Comparison of ENCODE assay signal across 7 mouse cellular contexts in the genomic region with DNA sequence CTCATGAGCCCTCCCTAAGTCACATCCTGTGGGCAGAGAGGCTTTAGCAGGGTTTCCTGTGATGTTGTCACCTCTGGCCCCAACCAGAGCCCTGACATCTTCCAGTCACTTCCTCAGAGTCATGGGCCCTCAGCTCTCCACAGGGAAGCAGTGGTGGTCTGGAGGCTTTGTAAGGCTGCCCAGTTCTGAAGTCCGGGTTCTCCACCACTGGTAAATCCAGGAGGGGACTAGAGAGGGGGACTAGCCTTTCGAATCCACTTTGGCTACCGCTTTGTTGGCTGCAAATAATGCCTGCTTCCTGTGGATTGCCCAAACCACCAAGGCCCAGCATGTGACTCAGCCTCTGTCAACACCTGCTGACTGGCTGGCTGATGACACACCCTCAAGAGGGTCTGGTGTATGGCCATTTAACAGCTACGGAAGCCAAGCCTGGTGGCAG. TPM values are rescaled to one million over a fixed set of nuclear protein-coding genes. Genes with fewer than 3 reads are reported as not detected.
DNase-seq lines count a peak whose midpoint lies in the region; ATAC-seq and TF ChIP-seq lines count a peak whose summit lies in the region.

No protein-coding gene starts in this region.

- H3K36me3 ChIP-seq in thymus, adult 2 months (ENCODE audit: control insufficient read depth, insufficient read depth, low read length) = peaks cover 4% of the 10 kb centered on the region
- H3K36me3 ChIP-seq in embryonic facial prominence, embryonic 14.5 days (ENCODE audit: control insufficient read depth, insufficient read depth, low read length) = peaks cover 7% of the 10 kb centered on the region

- H3K4me3 ChIP-seq in thymus, adult 2 months (ENCODE audit: control insufficient read depth, insufficient read depth, low read length) = no peak overlapping the region
- H3K4me3 ChIP-seq in embryonic facial prominence, embryonic 14.5 days (ENCODE audit: low read depth, low read length) = no peak overlapping the region

- no peak for TF ChIP-seq POLR2A in thymus, adult 2 months (IDR thresholded peaks at IDR 0.05; ENCODE audit: control insufficient read depth, extremely low read depth, insufficient read depth, low read length, poor library complexity)

- no peaks in the 10 kb centered on the region for H3K9me3 ChIP-seq in embryonic facial prominence, embryonic 14.5 days (ENCODE audit: control insufficient read depth, low read length)

- TF ChIP-seq CTCF in thymus, adult 2 months (IDR thresholded peaks at IDR 0.05; ENCODE audit: borderline replicate concordance, control insufficient read depth, extremely low read depth, insufficient read depth, low read length, poor library complexity) = 0 out of 2 replicates have a peak, but pooled peaks have one; percentile 13

- ATAC-seq in embryonic facial prominence, embryonic 14.5 days (ENCODE audit: low read depth) = no peak
- peak; percentile 60 for ATAC-seq in monocyte, adult 5-6 weeks (replicated peaks; ENCODE audit: insufficient number of reproducible peaks, low FRiP score, low TSS enrichment, poor library complexity, severe bottlenecking)

- H3K4me2 ChIP-seq in embryonic facial prominence, embryonic 14.5 days (ENCODE audit: low read depth, low read length) = no peak overlapping the region

- peak; percentile 32 for DNase-seq in thymus, adult 2 months
- no peak for DNase-seq in thymus, adult 18-20 months
- peak; percentile 36 for DNase-seq in embryonic facial prominence, embryonic 14.5 days (ENCODE audit: low spot score)
- DNase-seq in kidney, postnatal 36 days = peak; percentile 39 to 54
- no peak for DNase-seq in embryo, embryonic 10.5 days (ENCODE audit: low spot score)
- no peak for DNase-seq in cerebellum, postnatal 14 days

- peaks cover 40% of the 10 kb centered on the region for H3K4me1 ChIP-seq in thymus, adult 2 months (replicated peaks; ENCODE audit: control insufficient read depth, insufficient read depth, low read length)
- H3K4me1 ChIP-seq in embryonic facial prominence, embryonic 14.5 days (ENCODE audit: control insufficient read depth, insufficient read depth, low read length) = 0 out of 2 replicates have a peak, but pooled peaks cover 3% of the 10 kb centered on the region

- H3K27ac ChIP-seq in thymus, adult 2 months (ENCODE audit: control insufficient read depth, insufficient read depth, low read length) = peak overlapping the region; percentile 46
- peak overlapping the region; percentile 44; the same call in 1 of the 2 replicates for H3K27ac ChIP-seq in embryonic facial prominence, embryonic 14.5 days (replicated peaks; ENCODE audit: low read depth, low read length)

- no peaks in the 10 kb centered on the region for H3K27me3 ChIP-seq in thymus, adult 2 months (ENCODE audit: control insufficient read depth, insufficient read depth, low read length)
- H3K27me3 ChIP-seq in embryonic facial prominence, embryonic 14.5 days (replicated peaks; ENCODE audit: control insufficient read depth, insufficient read depth, low read length) = no peaks in the 10 kb centered on the region

- no peak overlapping the region; the same call in 1 of the 2 replicates for H3K9ac ChIP-seq in embryonic facial prominence, embryonic 14.5 days (ENCODE audit: low read depth, low read length)

- WGBS in thymus, adult 2 months = 21% methylated on average over 4 of the region's 4 CpGs
- WGBS in embryonic facial prominence, embryonic 14.5 days = 63% methylated on average over 4 of the region's 4 CpGs

RNA-seq across cellular contexts. Expression of gene Cdk9, which starts 2.1 kb away (rescaled TPM):
- 220 and 239 TPM in 2 replicates for polyA plus RNA-seq in thymus, adult 2 months (2012; rRNA removed)
- 67.4 and 82.3 TPM in 2 replicates for polyA plus RNA-seq in embryonic facial prominence, embryonic 14.5 days (2014; fragmentation: Nextera tagmentation; extraction: Ambion mirVana)
- 83.0 to 107 TPM (median 86.5 TPM) in 3 replicates for total RNA-seq in monocyte, adult 5-6 weeks (2017)

RNA-seq across cellular contexts. Expression of gene Sh2d3c, which starts 5.8 kb away (rescaled TPM):
- polyA plus RNA-seq in thymus, adult 2 months (2012; rRNA removed) = 104 and 106 TPM in 2 replicates
- 21.7 and 28.3 TPM in 2 replicates for polyA plus RNA-seq in embryonic facial prominence, embryonic 14.5 days (2014; fragmentation: Nextera tagmentation; extraction: Ambion mirVana)
- total RNA-seq in monocyte, adult 5-6 weeks (2017) = 37.3 to 83.5 TPM (median 42.5 TPM) in 3 replicates

RNA-seq across cellular contexts. Expression of gene Fpgs, which starts 11.1 kb away (rescaled TPM):
- 61.8 and 65.7 TPM in 2 replicates for polyA plus RNA-seq in thymus, adult 2 months (2012; rRNA removed)
- polyA plus RNA-seq in embryonic facial prominence, embryonic 14.5 days (2014; fragmentation: Nextera tagmentation; extraction: Ambion mirVana) = 28.2 and 31.0 TPM in 2 replicates
- total RNA-seq in monocyte, adult 5-6 weeks (2017) = 6.4 to 12.8 TPM (median 8.0 TPM) in 3 replicates

RNA-seq across cellular contexts. Expression of gene 6330409D20Rik, which starts 25.8 kb away (rescaled TPM):
- 0.20 and 0.27 TPM in 2 replicates for polyA plus RNA-seq in thymus, adult 2 months (2012; rRNA removed)
- 0.33 and 0.45 TPM in 2 replicates for polyA plus RNA-seq in embryonic facial prominence, embryonic 14.5 days (2014; fragmentation: Nextera tagmentation; extraction: Ambion mirVana)
- total RNA-seq in monocyte, adult 5-6 weeks (2017) = not detected in 3 replicates

RNA-seq across cellular contexts. Expression of gene Tor2a, which starts 42.0 kb away (rescaled TPM):
- 169 and 171 TPM in 2 replicates for polyA plus RNA-seq in thymus, adult 2 months (2012; rRNA removed)
- polyA plus RNA-seq in embryonic facial prominence, embryonic 14.5 days (2014; fragmentation: Nextera tagmentation; extraction: Ambion mirVana) = 64.5 and 73.2 TPM in 2 replicates
- 17.5 to 24.6 TPM (median 19.5 TPM) in 3 replicates for total RNA-seq in monocyte, adult 5-6 weeks (2017)

Comparison
In these comparisons a context has a peak if more than half of its experiments do, and no peak if none do; other contexts are left out.
1. DNase-seq: peak in thymus, adult 2 months (single experiment), embryonic facial prominence, embryonic 14.5 days (single experiment) and kidney, postnatal 36 days (2 of 2); none in thymus, adult 18-20 months (0 of 2), embryo, embryonic 10.5 days (single experiment) and cerebellum, postnatal 14 days (0 of 2).